Mouse (Mus musculus): ENCODE measurements around the gene Clec4b2. TPM values are rescaled to one million over a fixed set of nuclear protein-coding genes. Genes with fewer than 3 reads are reported as not detected.
"Not testable (repeated sequence)": the region's sequence is repeated elsewhere in the genome, so short reads cannot be mapped to it uniquely, and the experiment has no call there.

The Clec4b2 gene
- not detected in 2 replicates for total RNA-seq (2014; rRNA removed; ENCODE audit: low replicate concordance)
- polyA plus RNA-seq (2015; fragmentation: Nextera tagmentation; extraction: Ambion mirVana), result not detected in 2 replicates

- TF ChIP-seq EP300 (IDR thresholded peaks at IDR 0.05; ENCODE audit: low read depth), result no peak
- no peak for TF ChIP-seq CTCF (IDR thresholded peaks at IDR 0.05; ENCODE audit: low read depth)
- Histone ChIP-seq H3K4me2 (ENCODE audit: low read depth, low read length) (no peak within 1 kb of the TSS), H3K9ac (replicated peaks; ENCODE audit: low read depth, low read length) (no peak within 1 kb of the TSS), H3K4me3 (ENCODE audit: low read depth, low read length) (no peak within 1 kb of the TSS), H3K27me3 (ENCODE audit: control insufficient read depth, insufficient read depth, low read length) (no peaks in the 10 kb centered on the region), H3K36me3 (replicated peaks; ENCODE audit: control insufficient read depth, insufficient read depth, low read length) (no peaks in the 10 kb centered on the region), H3K27ac (ENCODE audit: low read depth) (no peak within 1 kb of the TSS), H3K4me1 (ENCODE audit: control insufficient read depth, insufficient read depth) (no peaks in the 10 kb centered on the region), H3K9me3 (replicated peaks; ENCODE audit: control insufficient read depth, low read length) (peaks cover 9% of the 10 kb centered on the region; the same call in 1 of the 2 replicates)
- DNase-seq (ENCODE audit: low spot score), result no peak
- ATAC-seq (ENCODE audit: insufficient read depth, low read depth), result no peak
- 71% methylated on average over 4 of the region's 4 CpGs for WGBS
These were observed at the start of gene Clec4b2 for GRCm38 (mm10) chr6:123172593-123172992. Gene Clec4b2 (plus strand): TSS chr6:123172893.

GRCm38 (mm10) chr6:123123195-123123594 is 49.5 kb upstream of the Clec4b2 start:
- Histone ChIP-seq H3K4me2 (ENCODE audit: low read depth, low read length) (no peak overlapping the region), H3K27ac (ENCODE audit: low read depth) (no peak overlapping the region), H3K9me3 (replicated peaks; ENCODE audit: control insufficient read depth, low read length) (no peaks in the 10 kb centered on the region; the same call in none of the 2 replicates), H3K4me1 (ENCODE audit: control insufficient read depth, insufficient read depth) (no peaks in the 10 kb centered on the region), H3K27me3 (ENCODE audit: control insufficient read depth, insufficient read depth, low read length) (no peaks in the 10 kb centered on the region), H3K4me3 (ENCODE audit: low read depth, low read length) (no peak overlapping the region), H3K9ac (replicated peaks; ENCODE audit: low read depth, low read length) (no peak overlapping the region), H3K36me3 (replicated peaks; ENCODE audit: control insufficient read depth, insufficient read depth, low read length) (no peaks in the 10 kb centered on the region)
- ATAC-seq (ENCODE audit: insufficient read depth, low read depth) (no peak), DNase-seq (ENCODE audit: low spot score) (no peak)
- TF ChIP-seq EP300 (IDR thresholded peaks at IDR 0.05; ENCODE audit: low read depth) (no peak), CTCF (IDR thresholded peaks at IDR 0.05; ENCODE audit: low read depth) (no peak)
- 44% methylated on average over 3 of the region's 3 CpGs for WGBS

- Histone ChIP-seq H3K4me1 (ENCODE audit: control insufficient read depth, insufficient read depth) (no peaks in the 10 kb centered on the region), H3K9ac (replicated peaks; ENCODE audit: low read depth, low read length) (no peak overlapping the region), H3K9me3 (replicated peaks; ENCODE audit: control insufficient read depth, low read length) (no peaks in the 10 kb centered on the region; the same call in 1 of the 2 replicates), H3K4me3 (ENCODE audit: low read depth, low read length) (no peak overlapping the region), H3K36me3 (replicated peaks; ENCODE audit: control insufficient read depth, insufficient read depth, low read length) (no peaks in the 10 kb centered on the region), H3K4me2 (ENCODE audit: low read depth, low read length) (no peak overlapping the region), H3K27me3 (ENCODE audit: control insufficient read depth, insufficient read depth, low read length) (no peaks in the 10 kb centered on the region), H3K27ac (ENCODE audit: low read depth) (no peak overlapping the region)
- TF ChIP-seq EP300 (IDR thresholded peaks at IDR 0.05; ENCODE audit: low read depth), result no peak
- no peak for TF ChIP-seq CTCF (IDR thresholded peaks at IDR 0.05; ENCODE audit: low read depth)
- DNase-seq (ENCODE audit: low spot score), result no peak
- 51% methylated on average over 1 of the region's 1 CpGs for WGBS
- ATAC-seq (ENCODE audit: insufficient read depth, low read depth), result no peak
These were observed 45.5 kb upstream of the Clec4b2 start for GRCm38 (mm10) chr6:123127173-123127572.

GRCm38 (mm10) chr6:123137766-123138526 is 34.7 kb upstream of the Clec4b2 start:
- H3K36me3 ChIP-seq (replicated peaks; ENCODE audit: control insufficient read depth, insufficient read depth, low read length); H3K27me3 ChIP-seq (ENCODE audit: control insufficient read depth, insufficient read depth, low read length); DNase-seq (ENCODE audit: low spot score); ATAC-seq (ENCODE audit: insufficient read depth, low read depth); H3K4me3 ChIP-seq (ENCODE audit: low read depth, low read length); H3K4me2 ChIP-seq (ENCODE audit: low read depth, low read length); H3K9me3 ChIP-seq (replicated peaks; ENCODE audit: control insufficient read depth, low read length); H3K4me1 ChIP-seq (ENCODE audit: control insufficient read depth, insufficient read depth); H3K9ac ChIP-seq (replicated peaks; ENCODE audit: low read depth, low read length); H3K27ac ChIP-seq (ENCODE audit: low read depth): not testable (repeated sequence)
- WGBS, result 60% methylated on average over 28 of the region's 29 CpGs

- Histone ChIP-seq H3K4me2 (ENCODE audit: low read depth, low read length) (no peak overlapping the region), H3K9ac (replicated peaks; ENCODE audit: low read depth, low read length) (no peak overlapping the region), H3K27me3 (ENCODE audit: control insufficient read depth, insufficient read depth, low read length) (no peaks in the 10 kb centered on the region), H3K36me3 (replicated peaks; ENCODE audit: control insufficient read depth, insufficient read depth, low read length) (no peaks in the 10 kb centered on the region), H3K9me3 (replicated peaks; ENCODE audit: control insufficient read depth, low read length) (peaks cover 9% of the 10 kb centered on the region; the same call in 1 of the 2 replicates), H3K27ac (ENCODE audit: low read depth) (no peak overlapping the region), H3K4me1 (ENCODE audit: control insufficient read depth, insufficient read depth) (no peaks in the 10 kb centered on the region), H3K4me3 (ENCODE audit: low read depth, low read length) (no peak overlapping the region)
- 24% methylated on average over 1 of the region's 1 CpGs for WGBS
- DNase-seq (ENCODE audit: low spot score), result no peak
- no peak for ATAC-seq (ENCODE audit: insufficient read depth, low read depth)
- no peak for TF ChIP-seq CTCF (IDR thresholded peaks at IDR 0.05; ENCODE audit: low read depth)
- TF ChIP-seq EP300 (IDR thresholded peaks at IDR 0.05; ENCODE audit: low read depth), result no peak
These were observed 2.6 kb upstream of the Clec4b2 start for GRCm38 (mm10) chr6:123170106-123170505.

GRCm38 (mm10) chr6:123171040-123171439 is 1.7 kb upstream of the Clec4b2 start:
- DNase-seq (ENCODE audit: low spot score) (no peak), ATAC-seq (ENCODE audit: insufficient read depth, low read depth) (no peak)
- no peaks in the 10 kb centered on the region for H3K27me3 ChIP-seq (ENCODE audit: control insufficient read depth, insufficient read depth, low read length)
- H3K4me1 ChIP-seq (ENCODE audit: control insufficient read depth, insufficient read depth), result no peaks in the 10 kb centered on the region
- no peak overlapping the region for H3K4me2 ChIP-seq (ENCODE audit: low read depth, low read length)
- TF ChIP-seq EP300 (IDR thresholded peaks at IDR 0.05; ENCODE audit: low read depth) (no peak), CTCF (IDR thresholded peaks at IDR 0.05; ENCODE audit: low read depth) (no peak)
- H3K36me3 ChIP-seq (replicated peaks; ENCODE audit: control insufficient read depth, insufficient read depth, low read length), result no peaks in the 10 kb centered on the region
- peaks cover 9% of the 10 kb centered on the region; the same call in 1 of the 2 replicates for H3K9me3 ChIP-seq (replicated peaks; ENCODE audit: control insufficient read depth, low read length)
- no peak overlapping the region for H3K27ac ChIP-seq (ENCODE audit: low read depth)
- H3K4me3 ChIP-seq (ENCODE audit: low read depth, low read length), result no peak overlapping the region
- no peak overlapping the region for H3K9ac ChIP-seq (replicated peaks; ENCODE audit: low read depth, low read length)

All from heart, postnatal 0 days (tissue).